Mouse (Mus musculus): ENCODE data around the gene Fgd2.

The Fgd2 gene

DNA sequence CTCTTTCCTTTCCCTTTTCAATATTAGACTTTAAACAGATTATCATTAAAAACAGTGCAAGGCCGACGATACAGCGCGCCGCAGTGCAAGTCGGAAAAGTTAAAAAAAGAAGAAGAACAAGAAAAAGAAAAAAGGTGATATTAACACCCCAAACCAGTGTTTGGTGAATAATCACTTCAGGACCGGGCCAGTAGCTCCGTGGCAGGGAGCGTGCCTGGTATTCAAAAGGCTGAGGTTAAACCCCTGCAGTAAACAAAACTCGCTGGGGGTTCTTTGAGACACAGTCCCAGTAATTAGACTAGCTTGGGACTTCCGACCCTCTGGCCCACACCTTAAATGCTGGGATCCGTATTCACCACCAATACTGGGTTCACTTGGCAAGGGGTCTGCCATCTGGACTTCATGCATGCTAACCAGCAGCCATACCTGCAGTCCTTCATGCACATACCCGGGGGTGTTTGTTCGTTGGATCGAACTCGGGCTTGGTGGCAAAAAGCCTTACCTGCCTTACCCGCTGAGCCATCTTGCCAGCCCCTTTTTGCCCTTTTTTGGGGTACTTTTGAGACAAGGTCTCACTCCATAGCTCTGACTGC, 37.8 kb downstream of the Fgd2 start:
- DNase-seq (ENCODE audit: low spot score): no peak

DNA sequence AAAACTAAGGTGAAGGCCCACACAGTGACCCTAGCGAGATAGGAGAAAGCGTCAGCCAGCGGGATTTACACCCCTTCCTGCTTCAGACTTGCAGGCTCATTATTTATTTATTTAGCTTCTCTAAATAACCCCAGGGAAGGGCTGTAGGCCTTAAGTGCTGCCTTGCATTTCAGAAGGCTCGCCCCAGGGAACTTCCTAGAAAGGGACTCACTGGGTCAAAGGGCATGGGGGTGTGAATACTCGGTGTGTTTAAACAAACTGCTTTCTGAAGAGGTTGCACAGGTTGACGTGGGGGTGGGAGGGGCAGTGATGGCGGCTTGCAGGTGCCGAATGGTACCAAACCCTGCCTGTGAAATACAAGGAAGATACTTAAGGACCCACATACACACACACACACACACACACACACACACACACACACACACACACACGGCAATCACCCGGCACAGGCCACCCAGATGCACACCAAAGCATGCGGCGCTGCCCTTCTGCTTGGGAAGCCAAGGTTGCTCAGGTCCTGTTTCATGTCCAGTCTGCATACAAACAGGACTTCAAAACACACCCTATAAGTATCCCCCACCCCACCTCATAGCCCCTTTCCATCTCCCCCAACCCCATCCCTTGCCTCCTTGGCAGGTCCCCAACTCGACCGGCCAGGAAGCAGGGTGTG, 38.7 kb downstream of the Fgd2 start:
- peak; percentile 69 for DNase-seq (ENCODE audit: low spot score)

DNA sequence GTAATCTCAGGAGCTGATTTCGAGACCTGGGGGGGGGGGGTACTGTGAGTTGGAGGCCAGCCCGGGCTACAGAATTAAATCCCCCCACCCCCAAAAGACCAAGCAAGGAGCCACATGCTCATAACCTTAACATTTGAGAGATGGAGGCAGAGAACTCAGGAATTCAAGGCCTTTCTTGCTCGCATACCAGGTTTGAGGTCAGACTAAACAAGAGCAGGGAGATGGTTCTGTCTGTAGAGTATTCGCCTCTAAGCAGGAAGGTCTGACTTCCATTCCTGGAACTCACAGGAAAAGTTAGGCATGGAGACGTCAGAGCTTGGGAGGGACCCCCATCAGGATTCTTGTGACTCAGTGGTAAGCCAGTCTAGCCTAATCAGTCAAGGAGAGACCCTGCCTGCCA, 39.3 kb downstream of the Fgd2 start:
- no peak for DNase-seq (ENCODE audit: low spot score)

DNA sequence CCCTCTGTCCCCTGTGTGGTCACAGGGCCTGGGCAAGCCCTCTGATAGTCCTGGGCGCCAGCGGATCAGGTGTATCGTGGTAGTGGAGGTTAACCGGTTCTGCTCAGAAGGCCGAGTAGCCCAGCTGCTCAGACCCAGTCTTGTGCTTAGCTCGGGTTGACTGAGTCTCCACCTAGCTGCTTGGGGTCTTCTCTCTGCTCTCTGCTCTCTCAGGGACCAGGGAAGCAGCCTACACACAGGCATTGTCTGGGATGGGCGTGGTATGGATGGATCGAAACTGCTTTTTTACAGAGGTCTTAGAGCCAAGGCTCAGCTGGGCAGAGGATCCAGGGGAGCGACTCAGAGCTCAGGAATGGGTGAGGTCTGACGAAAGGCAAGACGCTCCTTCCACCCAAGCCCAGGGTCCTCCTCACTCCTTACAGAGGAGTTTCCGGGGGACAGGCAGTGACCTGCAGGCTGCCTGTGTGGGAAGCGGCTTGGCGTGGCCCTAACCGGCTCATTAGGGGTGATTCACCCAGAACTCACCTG, 41.1 kb downstream of the Fgd2 start:
- DNase-seq (ENCODE audit: low spot score): no peak

DNA sequence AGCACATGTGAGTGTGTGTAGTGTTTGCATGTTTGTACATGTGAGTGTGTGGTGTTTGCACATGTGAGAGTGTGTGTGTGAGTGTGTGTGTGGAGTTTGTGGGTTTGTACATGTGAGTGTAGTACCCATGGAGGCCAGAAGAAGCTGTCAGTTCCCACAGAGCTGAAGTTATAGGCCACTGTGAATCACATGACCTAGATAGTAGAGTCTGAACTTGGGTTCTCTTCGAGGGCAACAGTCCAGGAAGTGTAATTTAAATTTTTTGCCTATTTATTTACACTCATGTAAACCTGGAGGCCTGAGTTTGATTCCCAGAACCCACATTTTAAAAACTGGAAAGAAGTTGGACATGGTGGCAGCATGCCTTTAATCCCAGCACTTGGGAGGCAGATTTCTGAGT, 42.5 kb downstream of the Fgd2 start:
- no peak for DNase-seq (ENCODE audit: low spot score)

DNA sequence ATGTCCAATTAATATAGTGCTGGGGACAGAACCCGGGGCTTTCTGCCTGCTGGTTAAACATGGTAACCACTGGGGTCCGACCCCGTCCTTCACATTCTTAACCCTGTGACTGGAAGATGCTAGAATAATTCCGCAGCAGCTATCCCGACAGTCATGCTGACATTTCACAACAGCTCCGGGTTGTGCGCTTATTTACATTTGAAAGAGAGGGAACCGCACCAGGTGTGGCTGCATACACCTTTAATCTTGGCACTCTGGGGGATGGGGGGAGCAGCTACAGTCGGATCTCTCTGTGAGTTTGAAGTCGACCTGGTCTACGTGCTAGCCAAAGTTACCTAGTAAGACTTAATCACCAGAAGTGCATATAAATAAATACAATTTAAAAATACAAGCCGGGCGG, 44.8 kb downstream of the Fgd2 start:
- no peak for DNase-seq (ENCODE audit: low spot score)

DNA sequence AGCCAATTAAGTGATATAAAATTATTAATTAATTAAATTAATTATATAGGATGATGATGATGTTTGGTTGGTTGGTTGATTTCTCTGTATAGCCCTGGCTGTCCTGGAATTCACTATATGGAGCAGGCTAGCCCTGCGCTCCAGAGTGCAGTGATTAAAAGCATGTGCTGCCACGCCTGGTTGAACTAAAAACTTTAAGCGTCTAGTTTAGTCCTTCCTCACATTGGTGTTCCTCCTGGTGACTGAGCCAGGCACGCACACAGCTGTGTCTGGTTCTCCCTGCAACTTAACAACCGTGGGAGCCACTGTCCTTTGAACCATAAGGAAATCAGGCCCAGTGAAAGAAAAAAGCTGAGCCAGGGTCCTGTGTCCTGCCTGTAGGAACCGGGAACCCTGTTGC, 45.4 kb downstream of the Fgd2 start:
- DNase-seq (ENCODE audit: low spot score): peak; percentile 45

DNA sequence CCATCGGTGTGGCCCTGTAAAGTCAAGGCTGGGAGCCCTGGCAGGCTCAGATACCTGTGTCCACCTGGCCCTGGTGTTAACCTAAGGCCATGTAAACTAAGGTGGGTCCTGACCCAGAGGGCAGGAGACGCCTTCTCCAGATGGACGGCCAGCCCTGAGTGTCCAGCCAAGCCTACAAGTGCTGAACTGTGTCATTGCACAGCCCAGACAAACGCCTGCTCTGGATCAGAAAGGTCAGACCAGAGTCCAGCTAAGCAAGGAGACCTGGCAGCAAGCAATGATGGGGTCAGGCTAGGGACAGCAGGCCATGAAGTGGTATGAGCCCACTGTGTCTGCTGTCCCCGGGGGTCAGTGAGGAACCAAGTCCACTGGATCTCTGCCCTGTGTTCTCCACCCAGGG, 46.7 kb downstream of the Fgd2 start:
- DNase-seq (ENCODE audit: low spot score): no peak

DNA sequence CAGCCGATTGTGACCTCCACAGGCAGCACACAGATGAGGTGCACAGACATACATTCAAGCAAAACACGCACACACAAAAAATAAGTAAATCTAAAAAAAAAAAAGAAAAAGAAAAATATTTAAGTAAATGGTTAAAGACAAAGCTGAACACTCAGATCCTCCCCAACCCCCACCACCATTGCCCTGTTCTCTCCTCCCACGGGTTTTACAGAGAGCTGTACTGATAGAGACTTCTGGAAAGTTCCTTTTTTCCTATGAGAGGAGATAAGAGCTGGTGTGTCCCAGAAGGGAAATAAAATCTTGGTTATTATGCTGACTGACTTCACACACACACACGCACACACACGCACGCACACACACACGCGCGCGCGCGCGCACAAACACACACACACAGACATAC, 47.6 kb downstream of the Fgd2 start:
- DNase-seq (ENCODE audit: low spot score): no peak

DNA sequence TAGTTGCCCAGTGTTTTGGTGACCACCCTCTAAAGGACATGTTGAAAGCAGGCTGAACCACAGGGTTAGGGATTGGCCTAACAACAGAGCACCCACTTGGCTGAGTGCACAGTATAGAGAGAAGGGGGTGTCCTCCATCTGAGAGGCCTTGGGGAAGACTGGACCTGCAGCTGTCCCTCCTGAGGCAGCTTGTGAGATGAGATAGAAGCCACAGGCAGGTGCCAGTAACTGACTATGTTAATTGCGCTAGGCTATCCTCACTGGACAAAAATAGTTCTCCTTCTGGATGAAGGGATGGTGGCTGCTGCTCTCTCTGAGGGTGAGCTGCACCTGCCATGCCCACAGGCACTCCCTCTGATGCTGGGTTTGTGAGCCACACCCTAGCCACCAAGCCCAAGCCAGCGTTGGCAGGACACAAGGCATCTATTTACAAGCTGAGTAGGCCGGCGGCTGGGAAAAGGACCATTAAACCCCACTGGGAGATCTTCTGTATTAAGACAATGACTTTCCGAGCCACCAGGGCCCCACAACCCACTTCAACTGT, 49.2 kb downstream of the Fgd2 start:
- no peak for DNase-seq (ENCODE audit: low spot score)

DNA sequence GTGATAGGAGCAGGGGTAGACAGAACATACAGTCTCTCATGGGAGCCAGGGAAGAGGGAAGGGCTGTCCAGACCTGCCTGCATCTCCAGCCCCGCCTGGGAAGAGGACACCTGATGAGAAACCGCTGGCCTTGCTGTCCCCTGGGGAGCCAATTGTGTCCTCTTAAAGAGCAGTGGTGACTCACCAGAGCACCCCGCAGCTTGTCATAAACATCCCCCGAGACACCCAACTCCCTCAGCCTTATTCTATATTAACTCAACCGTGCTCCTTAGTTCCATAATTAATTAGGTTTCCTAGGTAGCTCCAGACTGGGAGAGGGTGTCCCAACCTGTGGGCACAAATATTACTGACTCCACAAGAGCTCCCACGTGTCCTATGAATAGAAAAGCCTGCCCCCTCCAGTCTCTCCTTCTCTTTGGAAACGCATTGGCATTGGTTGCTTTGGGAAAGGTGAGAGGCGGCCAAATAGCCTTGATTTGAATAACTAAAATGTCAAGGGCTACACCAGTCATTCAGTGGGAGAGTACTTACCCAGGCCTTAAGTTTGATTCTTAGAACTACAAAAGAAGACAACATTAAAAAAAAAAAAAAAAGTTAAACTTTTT, 51.2 kb downstream of the Fgd2 start:
- no peak for DNase-seq (ENCODE audit: low spot score)

DNA sequence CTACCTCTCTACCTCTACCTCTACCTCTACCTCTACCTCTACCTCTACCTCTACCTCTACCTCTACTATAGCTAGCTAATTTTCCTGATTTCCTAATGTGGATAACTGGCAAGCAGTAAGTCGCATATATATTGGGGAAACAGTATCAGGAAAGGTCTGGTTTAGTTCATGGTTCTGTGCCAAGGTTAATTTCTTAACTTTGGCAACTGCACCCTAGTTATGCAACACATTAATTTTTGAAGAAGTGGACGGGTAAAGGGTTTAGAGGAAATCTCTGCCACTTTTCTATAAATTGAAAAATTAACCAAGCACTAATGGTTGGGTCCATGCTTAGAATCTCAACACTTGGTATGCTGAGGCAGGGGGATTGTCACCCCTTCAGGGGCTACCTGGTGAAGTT, 53.9 kb downstream of the Fgd2 start:
- no peak for DNase-seq (ENCODE audit: low spot score)

DNA sequence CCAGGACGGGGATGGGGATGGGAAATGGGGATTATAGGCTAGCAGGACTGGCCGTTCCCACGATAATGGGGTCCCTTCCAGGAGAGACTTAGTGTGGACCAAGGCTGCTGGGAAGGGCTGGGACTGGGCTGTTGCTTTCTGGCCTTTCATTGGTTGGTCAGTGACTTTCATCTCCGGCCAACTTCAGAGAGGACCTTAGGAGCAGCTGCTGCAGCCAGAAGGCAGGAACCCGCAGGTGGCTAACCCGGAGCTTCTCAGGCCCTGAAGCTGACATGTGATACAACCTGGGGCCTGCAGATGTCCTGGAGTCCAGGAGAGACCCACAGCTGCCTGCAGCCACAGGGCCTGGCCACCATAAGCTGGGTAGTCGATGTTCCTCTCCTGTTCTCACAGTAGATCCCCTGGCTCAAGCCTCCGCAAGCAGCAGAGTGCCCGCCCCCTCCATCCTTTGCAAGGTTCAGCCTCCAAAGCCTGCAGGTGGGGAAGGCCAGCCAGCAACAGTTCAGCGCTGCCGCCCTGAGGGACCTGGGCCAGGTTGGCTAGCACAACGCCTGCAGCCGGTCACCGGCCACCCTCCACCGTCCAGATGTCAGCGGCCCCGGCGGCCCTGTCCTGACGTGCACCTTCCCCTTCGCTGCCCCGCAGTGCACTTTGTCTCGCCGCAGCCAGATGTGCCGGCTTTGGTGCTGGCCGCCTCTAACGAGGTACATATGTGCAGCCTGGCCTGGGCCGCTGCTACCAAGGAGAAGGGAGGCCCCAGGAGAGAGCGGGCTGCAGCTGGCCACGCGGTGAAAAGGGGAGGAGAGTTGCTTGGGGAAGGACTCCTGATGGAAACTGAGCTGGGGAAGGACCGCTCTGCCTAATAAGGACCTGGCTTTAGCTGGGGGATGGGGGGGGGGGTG, 55.3 kb downstream of the Fgd2 start:
- peak; percentile 86 for DNase-seq (ENCODE audit: low spot score)

DNA sequence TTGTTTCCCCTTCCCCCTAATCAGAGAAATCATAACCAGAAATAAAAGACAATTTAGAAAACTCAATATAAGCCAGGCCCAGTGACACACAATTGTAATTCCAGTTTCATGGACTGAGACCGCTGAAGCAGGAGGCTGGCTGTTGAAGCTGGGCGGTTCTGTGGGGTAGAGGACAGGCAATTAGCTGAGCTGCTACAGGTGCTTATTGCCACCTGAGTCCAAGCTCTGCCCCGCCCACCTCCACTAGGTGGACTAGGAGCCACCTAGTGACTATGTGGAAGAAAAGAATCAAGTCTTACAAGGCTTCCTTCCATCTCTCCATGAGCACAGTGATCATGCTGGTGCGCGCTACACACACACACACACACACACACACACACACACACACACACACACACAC, 56.0 kb downstream of the Fgd2 start:
- no peak for DNase-seq (ENCODE audit: low spot score)

DNA sequence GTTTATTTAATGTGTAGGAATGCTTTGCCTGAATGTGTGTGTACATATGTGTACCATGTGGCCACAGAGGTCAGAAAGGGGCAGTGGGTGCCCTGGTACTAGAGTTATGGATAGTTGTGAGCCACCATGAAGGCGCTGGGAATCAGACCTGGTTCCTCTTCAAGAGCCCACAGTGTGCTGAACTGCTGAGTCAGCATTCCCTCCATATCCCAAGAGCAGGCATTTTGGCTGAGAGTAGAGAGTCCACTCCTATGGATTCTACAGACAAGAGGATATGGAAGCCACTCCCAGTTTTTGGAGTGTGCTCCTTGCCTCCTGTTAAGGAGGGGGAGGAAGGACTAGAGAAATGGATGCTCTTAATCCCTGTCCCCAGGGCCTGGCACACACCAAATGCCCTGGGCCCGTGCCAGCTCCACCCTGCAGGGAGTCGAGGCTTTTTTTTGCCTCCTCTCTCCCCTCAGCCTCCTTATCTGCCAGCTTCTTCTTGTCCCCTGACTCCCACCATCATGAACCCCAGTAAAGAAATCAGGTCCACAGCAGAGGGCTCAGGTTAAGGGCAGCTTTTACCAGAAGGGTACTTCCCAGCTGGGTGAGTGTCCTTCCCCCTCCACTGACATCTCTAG, 58.2 kb downstream of the Fgd2 start:
- DNase-seq (ENCODE audit: low spot score): no peak

DNA sequence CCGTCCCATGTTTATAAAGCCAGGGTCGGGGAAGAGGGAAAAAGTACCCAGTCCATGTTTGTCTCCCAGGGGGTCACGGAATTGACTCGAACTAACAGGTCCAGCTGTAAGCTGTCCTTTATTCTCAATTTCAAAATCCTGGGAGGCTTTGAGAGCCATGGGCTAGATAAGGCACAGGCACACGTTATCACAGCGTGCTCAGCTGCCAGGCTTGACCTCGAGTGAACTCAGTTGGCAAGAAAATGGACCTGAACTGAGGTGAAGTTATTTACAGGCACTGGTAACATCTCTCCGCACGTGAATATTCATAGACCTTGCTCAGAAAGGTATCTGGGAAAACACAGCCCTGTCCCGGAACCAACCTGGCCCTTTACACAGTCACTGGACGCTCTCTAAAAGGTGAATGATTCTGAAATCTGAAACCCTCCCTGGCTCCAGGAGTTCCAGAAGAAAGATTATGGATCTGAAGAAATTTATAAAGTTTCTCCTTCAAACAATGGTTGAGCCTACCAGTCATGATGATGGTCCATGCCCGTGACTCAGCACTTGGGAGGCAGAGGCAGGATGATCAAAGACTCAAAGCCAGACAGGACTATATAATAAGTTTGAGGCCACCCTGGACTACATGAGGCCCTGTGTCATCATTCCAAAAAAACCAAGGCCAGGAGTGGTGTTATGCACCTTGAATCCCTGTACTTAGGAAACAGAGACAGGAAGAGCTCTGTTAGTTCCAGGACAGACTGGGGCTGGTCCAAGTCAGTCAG, 59.4 kb downstream of the Fgd2 start:
- no peak for DNase-seq (ENCODE audit: low spot score)

DNA sequence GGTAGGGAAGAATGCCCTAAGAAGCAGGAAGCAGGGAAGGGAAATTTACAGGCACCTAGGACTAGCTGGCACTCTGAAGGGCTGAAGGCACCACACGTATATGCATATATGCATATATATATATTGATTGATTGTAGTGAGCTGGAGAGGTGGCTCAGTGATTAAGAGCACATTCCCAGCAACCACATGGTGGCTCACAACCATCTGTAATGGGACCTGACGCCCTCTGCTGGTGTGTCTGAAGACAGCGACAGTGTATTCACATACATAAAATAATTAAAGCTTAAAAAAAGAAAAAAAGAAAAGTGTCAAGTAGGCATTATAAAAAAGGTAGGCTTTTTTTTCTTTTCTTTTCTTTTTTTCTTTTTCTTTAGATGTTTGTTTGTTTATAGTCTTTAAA, 60.6 kb downstream of the Fgd2 start:
- DNase-seq (ENCODE audit: low spot score): no peak

DNA sequence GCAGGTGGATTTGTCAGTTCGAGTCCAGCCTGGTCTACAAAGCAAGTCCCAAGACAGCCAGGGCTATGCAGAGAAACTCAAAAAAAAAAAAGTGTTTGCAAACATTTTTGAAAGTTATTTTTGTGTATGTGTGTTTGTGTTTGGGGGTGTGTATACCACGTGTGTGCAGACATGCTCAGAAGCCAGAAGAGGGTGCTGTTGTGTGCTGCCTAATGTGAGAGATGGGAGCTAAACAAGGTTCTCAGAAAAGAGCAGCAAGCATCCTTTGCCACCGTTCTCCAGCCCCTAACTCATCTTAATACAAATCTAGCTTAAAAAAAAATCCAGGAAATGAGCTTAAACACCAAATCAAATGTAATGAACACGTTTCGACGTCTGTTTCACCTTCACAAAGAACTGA, 61.6 kb downstream of the Fgd2 start:
- no peak for DNase-seq (ENCODE audit: low spot score)

DNA sequence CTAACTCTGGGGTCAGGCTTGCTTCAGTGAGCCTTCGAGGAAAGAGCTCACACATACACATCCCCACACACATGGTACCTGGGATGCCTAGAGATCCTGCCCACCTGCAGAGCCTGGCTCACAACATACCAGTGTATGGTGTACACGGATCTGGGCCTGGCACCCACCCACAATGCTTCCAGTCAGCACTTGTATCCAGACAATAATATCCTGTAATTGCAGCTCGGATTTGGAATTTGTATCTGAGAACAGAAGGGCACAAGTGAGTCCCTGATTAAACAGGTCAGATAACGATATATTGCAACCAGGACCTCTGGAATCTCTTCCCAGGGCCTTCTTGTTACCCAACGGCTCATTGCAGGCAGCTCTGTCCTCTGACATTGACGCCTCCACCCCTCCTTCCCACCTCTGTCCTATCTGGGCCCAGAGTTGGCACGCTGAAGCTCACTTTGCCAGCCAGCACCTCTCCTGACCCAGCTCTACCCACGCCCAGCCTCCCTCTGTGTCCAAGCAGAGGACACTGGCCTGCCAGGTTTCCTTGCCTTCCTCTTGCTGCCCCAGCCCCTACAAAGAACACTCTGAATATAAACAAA, 62.3 kb downstream of the Fgd2 start:
- DNase-seq (ENCODE audit: low spot score): no peak

DNA sequence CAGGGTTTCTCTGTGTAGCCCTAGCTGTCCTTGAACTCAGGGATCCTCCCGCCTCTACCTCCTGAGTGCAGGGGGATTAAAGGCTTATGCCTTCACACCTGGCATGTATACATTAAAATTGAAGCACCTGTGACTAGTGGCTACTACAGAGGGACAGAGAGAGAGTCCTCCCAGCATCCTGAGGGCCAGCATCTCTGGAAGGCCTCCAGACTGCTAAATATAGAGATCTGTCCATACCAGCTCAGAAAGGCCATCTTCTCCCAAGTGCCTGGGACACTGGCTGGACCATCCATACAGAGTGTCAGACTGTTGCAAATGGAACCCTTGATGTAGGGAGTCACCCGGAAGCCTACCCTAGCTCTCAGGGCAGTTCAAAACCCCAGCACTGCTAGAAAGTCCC, 63.3 kb downstream of the Fgd2 start:
- no peak for DNase-seq (ENCODE audit: low spot score)

DNA sequence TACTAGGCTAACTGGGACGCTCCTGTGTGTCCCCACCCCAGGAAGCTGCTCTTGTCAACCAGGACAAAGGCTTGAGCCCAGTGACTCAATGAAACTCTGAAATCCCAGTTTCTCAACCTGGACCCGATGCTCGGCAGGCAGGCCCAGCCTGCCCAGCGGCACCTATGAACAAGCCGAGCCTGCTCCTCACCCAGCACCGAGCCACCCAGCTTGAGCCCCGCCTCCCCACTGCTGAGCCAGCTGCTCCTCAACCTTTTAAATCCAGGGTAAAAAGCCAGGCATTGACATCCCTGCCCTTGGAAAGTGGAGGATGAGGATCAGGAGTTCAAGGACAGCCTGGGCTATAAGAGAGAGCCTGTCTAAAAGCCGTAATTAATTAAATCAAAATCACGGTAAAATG, 64.6 kb downstream of the Fgd2 start:
- no peak for DNase-seq (ENCODE audit: low spot score)
